In the genomic region with DNA sequence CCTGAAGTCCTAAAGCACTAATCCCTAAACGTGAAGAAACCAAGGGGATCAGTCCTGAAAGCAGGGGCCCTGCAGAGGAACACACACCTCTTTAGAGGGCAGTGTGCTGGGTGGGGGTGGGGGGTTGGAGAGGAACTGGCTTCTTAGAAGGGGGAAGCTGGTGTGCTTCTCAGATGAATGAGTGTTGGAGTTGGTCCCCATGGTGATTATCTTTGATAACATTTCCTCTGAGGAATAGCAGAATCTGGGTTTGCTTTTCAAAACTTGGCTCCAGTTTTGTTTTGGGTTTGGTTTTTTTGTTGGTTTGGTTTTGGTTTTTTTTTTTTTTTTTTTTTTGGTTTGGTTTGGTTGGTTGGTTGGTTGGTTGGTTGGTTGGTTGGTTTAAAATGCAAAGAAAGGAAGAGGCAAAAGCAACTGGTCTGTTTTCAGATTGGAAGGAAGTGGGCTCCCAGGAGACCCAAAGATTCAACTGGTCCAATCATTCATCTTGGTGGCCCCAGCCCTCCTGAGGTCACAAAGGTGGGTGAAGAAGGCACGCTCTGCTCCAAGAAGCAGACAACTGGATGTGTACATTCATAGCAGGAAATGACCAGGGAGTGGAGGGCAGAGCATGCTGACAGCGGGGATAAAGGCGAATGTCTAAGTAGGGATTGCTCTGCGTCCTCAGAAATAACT, we compare ENCODE assay signal across 25 mouse cellular contexts. TPM values are rescaled to one million over a fixed set of nuclear protein-coding genes. Genes with fewer than 3 reads are reported as not detected.
A peak's percentile ranks its signal among the peaks of the same experiment; 100 is the strongest.
DNase-seq lines count a peak whose midpoint lies in the region; ATAC-seq lines count a peak whose summit lies in the region.
"Had no signal": no experiment of that assay in that cellular context is flagged by ENCODE, and none has a peak within 500 bp of the region (broad histone marks: within the 10 kb centered on the region; RNA-seq: fewer than 3 reads in every experiment).

No protein-coding gene starts in this region.

- no peak for DNase-seq in kidney, postnatal 14 days
- DNase-seq in spleen, postnatal 36 days (ENCODE audit: low spot score in 2 of 2): peak; percentile 14 to 31
- no peak for DNase-seq in spleen, postnatal 14 days (ENCODE audit: low spot score in 2 of 2)
- DNase-seq in MEL-GATA-1-ER (ENCODE audit: extremely low read depth, low read depth): peak; percentile 78
- DNase-seq in cerebellum, postnatal 4 days (ENCODE audit: low spot score in 2 of 2): no peak
- DNase-seq in gastrocnemius, adult 8-10 months (ENCODE audit: low spot score in 2 of 2): no peak
- DNase-seq: adrenal gland, postnatal 36 days; cerebellum, adult 9-10 months; gastrocnemius, postnatal 36 days; kidney, adult 9 months; thymus, postnatal 14 days had no signal

- H3K9me3 ChIP-seq in kidney, embryonic 15.5 days (replicated peaks): no peaks in the 10 kb centered on the region
- H3K9me3 ChIP-seq: forebrain, embryonic 12.5 days; hindbrain, embryonic 10.5 days; limb, embryonic 12.5 days; midbrain, embryonic 15.5 days; stomach, embryonic 15.5 days had no signal

- H3K4me2 ChIP-seq in kidney, embryonic 15.5 days: no peak overlapping the region
- H3K4me2 ChIP-seq: forebrain, embryonic 12.5 days; limb, embryonic 12.5 days; midbrain, embryonic 15.5 days; stomach, embryonic 15.5 days had no signal

- H3K4me1 ChIP-seq in kidney, embryonic 15.5 days: peaks cover 26% of the 10 kb centered on the region
- H3K4me1 ChIP-seq: forebrain, embryonic 12.5 days; limb, embryonic 12.5 days; midbrain, embryonic 15.5 days had no signal

- H3K4me3 ChIP-seq in kidney, embryonic 15.5 days (replicated peaks): no peak overlapping the region
- H3K4me3 ChIP-seq: forebrain, embryonic 12.5 days; hindbrain, embryonic 10.5 days; limb, embryonic 12.5 days; midbrain, embryonic 15.5 days; stomach, embryonic 15.5 days had no signal

- H3K27me3 ChIP-seq in kidney, embryonic 15.5 days: peaks cover 3% of the 10 kb centered on the region
- H3K27me3 ChIP-seq: Patski had no signal

- H3K27ac ChIP-seq in kidney, embryonic 15.5 days: peak overlapping the region; percentile 32; the same call in 1 of the 2 replicates
- H3K27ac ChIP-seq: forebrain, embryonic 12.5 days; hindbrain, embryonic 10.5 days; limb, embryonic 12.5 days; liver, embryonic 14.5 days; macrophage; midbrain, embryonic 15.5 days had no signal

- H3K9ac ChIP-seq in kidney, embryonic 15.5 days: no peak overlapping the region
- H3K9ac ChIP-seq: forebrain, embryonic 12.5 days; limb, embryonic 12.5 days; liver, embryonic 14.5 days; midbrain, embryonic 15.5 days; stomach, embryonic 15.5 days had no signal

- peaks cover 35% of the 10 kb centered on the region for H3K36me3 ChIP-seq in kidney, embryonic 15.5 days

- ATAC-seq in kidney, embryonic 15.5 days (replicated peaks; ENCODE audit: low FRiP score): no peak
- peak; percentile 33; the same call in 1 of the 2 replicates for ATAC-seq in megakaryocyte progenitor cell, adult 5-6 weeks (replicated peaks; ENCODE audit: poor library complexity)
- ATAC-seq: inflammation-experienced regulatory T-cells, adult 6 months; midbrain, embryonic 15.5 days; Patski had no signal

- 62% methylated on average over 5 of the region's 5 CpGs for WGBS in kidney, embryonic 15.5 days

RNA-seq across cellular contexts. Expression of a gene that starts 5.6 kb away (rescaled TPM):
- polyA plus RNA-seq in kidney, embryonic 15.5 days (2015; fragmentation: Nextera tagmentation; extraction: Ambion mirVana): 2.1 and 2.7 TPM in 2 replicates
- 0.05 and 0.15 TPM in 2 replicates for total RNA-seq in megakaryocyte progenitor cell, adult 5-6 weeks (2015)
- total RNA-seq in megakaryocyte progenitor cell, adult 5-6 weeks (2017): 0.17 TPM in 1 of 2 replicates, not detected in the other
- total RNA-seq in gastrocnemius, adult 8-10 months (2022): 1 to 10 TPM; 1.5 to 4.4 (median 3.1) TPM
- polyA plus RNA-seq: inflammation-experienced regulatory T-cells, adult 6 months; macrophage had no signal

RNA-seq across cellular contexts. Expression of a gene that starts 35.6 kb away (rescaled TPM):
- 21.3 and 24.3 TPM in 2 replicates for polyA plus RNA-seq in kidney, embryonic 15.5 days (2015; fragmentation: Nextera tagmentation; extraction: Ambion mirVana)
- total RNA-seq in megakaryocyte progenitor cell, adult 5-6 weeks (2015): 12.3 and 23.3 TPM in 2 replicates
- 16.0 and 17.7 TPM in 2 replicates for total RNA-seq in megakaryocyte progenitor cell, adult 5-6 weeks (2017)
- total RNA-seq in gastrocnemius, adult 8-10 months (2022): 1 to 10 TPM; 5.0 to 9.5 (median 6.5) TPM

RNA-seq across cellular contexts. Expression of a gene that starts 35.8 kb away (rescaled TPM):
- polyA plus RNA-seq in kidney, embryonic 15.5 days (2015; fragmentation: Nextera tagmentation; extraction: Ambion mirVana): 41.6 and 44.5 TPM in 2 replicates
- 19.1 and 24.5 TPM in 2 replicates for total RNA-seq in megakaryocyte progenitor cell, adult 5-6 weeks (2015)
- 155 and 199 TPM in 2 replicates for total RNA-seq in megakaryocyte progenitor cell, adult 5-6 weeks (2017)
- 10 to 100 TPM in 2 of 4 experiments, 1 to 10 TPM in 2; 7.7 to 15.7 (median 9.7) TPM for total RNA-seq in gastrocnemius, adult 8-10 months (2022)

RNA-seq across cellular contexts. Expression of a gene that starts 43.7 kb away (rescaled TPM):
- polyA plus RNA-seq in kidney, embryonic 15.5 days (2015; fragmentation: Nextera tagmentation; extraction: Ambion mirVana): 194 and 208 TPM in 2 replicates
- 29.4 and 29.8 TPM in 2 replicates for total RNA-seq in megakaryocyte progenitor cell, adult 5-6 weeks (2015)
- 46.5 and 52.7 TPM in 2 replicates for total RNA-seq in megakaryocyte progenitor cell, adult 5-6 weeks (2017)
- 1 to 10 TPM; 1.6 to 3.1 (median 2.7) TPM for total RNA-seq in gastrocnemius, adult 8-10 months (2022)

RNA-seq across cellular contexts. Expression of a gene that starts 57.1 kb away (rescaled TPM):
- 9.1 and 9.9 TPM in 2 replicates for polyA plus RNA-seq in kidney, embryonic 15.5 days (2015; fragmentation: Nextera tagmentation; extraction: Ambion mirVana)
- total RNA-seq in megakaryocyte progenitor cell, adult 5-6 weeks (2015): 0.57 and 1.0 TPM in 2 replicates
- 0.37 and 1.2 TPM in 2 replicates for total RNA-seq in megakaryocyte progenitor cell, adult 5-6 weeks (2017)
- total RNA-seq in gastrocnemius, adult 8-10 months (2022): not detected
- total RNA-seq: adrenal gland, postnatal 36 days; gastrocnemius, postnatal 36 days; layer of hippocampus, adult 8-10 months; neutrophil, adult 5-6 weeks had no signal
- polyA plus RNA-seq: frontal cortex, adult 2 months; macrophage had no signal

Comparison
In these comparisons a context has a peak if more than half of its experiments do, and no peak if none do; other contexts are left out.
1. DNase-seq: peak in spleen, postnatal 36 days (2 of 2) and MEL-GATA-1-ER (single experiment); none in kidney, postnatal 14 days (single experiment), spleen, postnatal 14 days (0 of 2), cerebellum, postnatal 4 days (0 of 2) and gastrocnemius, adult 8-10 months (0 of 2).